Mouse (Mus musculus): ENCODE measurements at regions not wholly inside any gene's neighbourhood (a gene's known extent, or its start where the extent isn't known, plus 50 kb on each side); places are given as distances from the start of the nearest gene placed in this dataset.

- no peak for TF ChIP-seq POLR2AphosphoS2 (IDR thresholded peaks at IDR 0.05; ENCODE audit: insufficient read length, low read depth)
- TF ChIP-seq MYOD1 (IDR thresholded peaks at IDR 0.05; ENCODE audit: control insufficient read depth in 1 of 3, insufficient read length in 2 of 3, low read depth in 2 of 3), result peak in 2 of 3 experiments; percentile 12 to 22
- H3K4me2 ChIP-seq (ENCODE audit: low read depth), result no peak overlapping the region
- H3ac ChIP-seq (ENCODE audit: control insufficient read depth, insufficient read length), result no peak overlapping the region
- H3K36me3 ChIP-seq (ENCODE audit: control insufficient read depth, insufficient read depth), result no peaks in the 10 kb centered on the region
- H3K79me2 ChIP-seq (ENCODE audit: control insufficient read depth, insufficient read depth), result no peaks in the 10 kb centered on the region
- H3K4me3 ChIP-seq, result no peak overlapping the region
- H3K27me3 ChIP-seq (ENCODE audit: control insufficient read depth, insufficient read depth, insufficient read length), result no peaks in the 10 kb centered on the region
Measured at GRCm38 (mm10) chr9:98194356-98194755, 92.9 kb upstream of the Nmnat3 start.

DNA sequence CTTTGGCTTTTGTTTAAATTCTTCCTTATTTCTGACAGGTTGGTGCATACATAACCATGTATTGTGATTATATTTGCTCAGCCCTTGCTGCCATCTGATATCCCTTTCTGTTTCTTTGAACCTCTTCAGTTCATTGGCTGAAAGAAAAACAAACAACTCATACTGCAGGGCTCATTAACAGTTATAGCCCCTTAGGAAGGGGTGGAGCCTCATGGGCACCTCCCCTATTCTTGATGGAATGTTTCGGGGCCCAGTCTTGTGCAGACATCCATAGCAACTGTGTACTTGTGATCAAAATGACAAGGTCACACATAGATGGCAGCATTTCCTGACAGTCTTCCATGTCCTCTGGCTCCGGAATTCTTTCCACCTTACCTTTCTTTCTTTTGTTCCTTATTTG is 68.4 kb upstream of the Nmnat3 start:
- no peak overlapping the region for H3K4me3 ChIP-seq
- H3K36me3 ChIP-seq (ENCODE audit: control insufficient read depth, insufficient read depth), result no peaks in the 10 kb centered on the region
- H3ac ChIP-seq (ENCODE audit: control insufficient read depth, insufficient read length), result no peak overlapping the region
- no peak for TF ChIP-seq MYOD1 (IDR thresholded peaks at IDR 0.05; ENCODE audit: control insufficient read depth in 1 of 3, insufficient read length in 2 of 3, low read depth in 2 of 3)
- no peak for TF ChIP-seq CEBPB (IDR thresholded peaks at IDR 0.05; ENCODE audit: insufficient read depth, poor library complexity, severe bottlenecking)
- TF ChIP-seq TCF12 (IDR thresholded peaks at IDR 0.05; ENCODE audit: insufficient read depth, poor library complexity, severe bottlenecking), result no peak
- H3K79me2 ChIP-seq (ENCODE audit: control insufficient read depth, insufficient read depth), result no peaks in the 10 kb centered on the region
- H3K4me2 ChIP-seq (ENCODE audit: low read depth), result no peak overlapping the region
- no peaks in the 10 kb centered on the region for H3K27me3 ChIP-seq (ENCODE audit: control insufficient read depth, insufficient read depth, insufficient read length)

- H3K4me3 ChIP-seq, result no peak overlapping the region
- H3K4me2 ChIP-seq (ENCODE audit: low read depth), result no peak overlapping the region
- no peaks in the 10 kb centered on the region for H3K27me3 ChIP-seq (ENCODE audit: control insufficient read depth, insufficient read depth, insufficient read length)
- TF ChIP-seq MAX (IDR thresholded peaks at IDR 0.05; ENCODE audit: low read depth), result no peak
- TF ChIP-seq TCF3 (IDR thresholded peaks at IDR 0.05; ENCODE audit: insufficient read length, low read depth), result no peak
- no peak for TF ChIP-seq USF1 (IDR thresholded peaks at IDR 0.05; ENCODE audit: low read depth)
- no peak for TF ChIP-seq REST (IDR thresholded peaks at IDR 0.05; ENCODE audit: insufficient read depth, insufficient read length)
- no peak for TF ChIP-seq POLR2A (IDR thresholded peaks at IDR 0.05; ENCODE audit: insufficient read length, low read depth)
- TF ChIP-seq E2F4 (IDR thresholded peaks at IDR 0.05; ENCODE audit: insufficient read depth), result no peak
- TF ChIP-seq MYOD1 (IDR thresholded peaks at IDR 0.05; ENCODE audit: control insufficient read depth in 1 of 3, insufficient read length in 2 of 3, low read depth in 2 of 3), result no peak
- TF ChIP-seq MYOG (IDR thresholded peaks at IDR 0.05; ENCODE audit: control insufficient read depth in 1 of 3, insufficient read depth in 1 of 3, insufficient read length in 2 of 3, low read depth in 2 of 3), result no peak
- TF ChIP-seq TCF12 (IDR thresholded peaks at IDR 0.05; ENCODE audit: insufficient read depth, poor library complexity, severe bottlenecking), result no peak
- TF ChIP-seq POLR2AphosphoS2 (IDR thresholded peaks at IDR 0.05; ENCODE audit: insufficient read length, low read depth), result no peak
- no peak for TF ChIP-seq SRF (IDR thresholded peaks at IDR 0.05; ENCODE audit: control insufficient read depth, insufficient read length, low read depth)
- TF ChIP-seq CEBPB (IDR thresholded peaks at IDR 0.05; ENCODE audit: insufficient read depth, poor library complexity, severe bottlenecking), result no peak
- H3K36me3 ChIP-seq (ENCODE audit: control insufficient read depth, insufficient read depth), result no peaks in the 10 kb centered on the region
- no peaks in the 10 kb centered on the region for H3K79me2 ChIP-seq (ENCODE audit: control insufficient read depth, insufficient read depth)
- no peak overlapping the region for H3ac ChIP-seq (ENCODE audit: control insufficient read depth, insufficient read length)
Measured at GRCm38 (mm10) chr9:98220367-98220766, 66.9 kb upstream of the Nmnat3 start.

GRCm38 (mm10) chr9:98221766-98222165 is 65.5 kb upstream of the Nmnat3 start:
- Histone ChIP-seq H3K27me3 (ENCODE audit: control insufficient read depth, insufficient read depth, insufficient read length) (no peaks in the 10 kb centered on the region), H3K79me2 (ENCODE audit: control insufficient read depth, insufficient read depth) (no peaks in the 10 kb centered on the region), H3K4me3 (no peak overlapping the region), H3ac (ENCODE audit: control insufficient read depth, insufficient read length) (no peak overlapping the region), H3K4me2 (ENCODE audit: low read depth) (no peak overlapping the region), H3K36me3 (ENCODE audit: control insufficient read depth, insufficient read depth) (no peaks in the 10 kb centered on the region)
- no peak for TF ChIP-seq E2F4 (IDR thresholded peaks at IDR 0.05; ENCODE audit: insufficient read depth)
- TF ChIP-seq CEBPB (IDR thresholded peaks at IDR 0.05; ENCODE audit: insufficient read depth, poor library complexity, severe bottlenecking), result no peak
- TF ChIP-seq USF1 (IDR thresholded peaks at IDR 0.05; ENCODE audit: low read depth), result no peak
- no peak for TF ChIP-seq MYOG (IDR thresholded peaks at IDR 0.05; ENCODE audit: control insufficient read depth in 1 of 3, insufficient read depth in 1 of 3, insufficient read length in 2 of 3, low read depth in 2 of 3)
- no peak for TF ChIP-seq MAX (IDR thresholded peaks at IDR 0.05; ENCODE audit: low read depth)
- no peak for TF ChIP-seq POLR2A (IDR thresholded peaks at IDR 0.05; ENCODE audit: insufficient read length, low read depth)
- TF ChIP-seq MYOD1 (IDR thresholded peaks at IDR 0.05; ENCODE audit: control insufficient read depth in 1 of 3, insufficient read length in 2 of 3, low read depth in 2 of 3), result no peak
- TF ChIP-seq POLR2AphosphoS2 (IDR thresholded peaks at IDR 0.05; ENCODE audit: insufficient read length, low read depth), result no peak
- no peak for TF ChIP-seq SRF (IDR thresholded peaks at IDR 0.05; ENCODE audit: control insufficient read depth, insufficient read length, low read depth)
- TF ChIP-seq TCF3 (IDR thresholded peaks at IDR 0.05; ENCODE audit: insufficient read length, low read depth), result no peak
- TF ChIP-seq REST (IDR thresholded peaks at IDR 0.05; ENCODE audit: insufficient read depth, insufficient read length), result no peak
- no peak for TF ChIP-seq TCF12 (IDR thresholded peaks at IDR 0.05; ENCODE audit: insufficient read depth, poor library complexity, severe bottlenecking)

DNA sequence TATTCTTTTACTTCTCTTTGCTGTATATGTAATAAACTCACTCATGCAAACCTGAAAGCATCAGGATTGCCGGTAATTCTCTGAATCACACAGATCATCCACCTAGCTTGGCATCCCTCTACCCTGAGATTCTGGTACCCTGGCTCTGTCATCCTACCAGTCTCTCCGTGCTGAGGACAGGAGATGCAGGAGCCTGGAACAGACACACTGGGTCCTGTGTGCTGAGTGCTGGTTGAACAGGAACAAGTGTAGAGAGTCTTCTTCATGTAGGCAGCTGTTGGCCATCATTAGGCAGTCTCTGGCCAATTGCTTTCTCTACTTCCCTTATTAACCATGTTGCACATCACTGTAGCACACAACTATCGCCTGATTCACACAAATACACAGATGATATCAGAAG is 59.0 kb upstream of the Nmnat3 start:
- H3K79me2 ChIP-seq (ENCODE audit: control insufficient read depth, insufficient read depth), result no peaks in the 10 kb centered on the region
- H3ac ChIP-seq (ENCODE audit: control insufficient read depth, insufficient read length), result no peak overlapping the region
- no peak overlapping the region for H3K4me3 ChIP-seq
- H3K4me2 ChIP-seq (ENCODE audit: low read depth), result no peak overlapping the region
- no peaks in the 10 kb centered on the region for H3K36me3 ChIP-seq (ENCODE audit: control insufficient read depth, insufficient read depth)
- H3K27me3 ChIP-seq (ENCODE audit: control insufficient read depth, insufficient read depth, insufficient read length), result no peaks in the 10 kb centered on the region
- no peak for TF ChIP-seq MAX (IDR thresholded peaks at IDR 0.05; ENCODE audit: low read depth)
- TF ChIP-seq TCF3 (IDR thresholded peaks at IDR 0.05; ENCODE audit: insufficient read length, low read depth), result no peak
- TF ChIP-seq POLR2A (IDR thresholded peaks at IDR 0.05; ENCODE audit: insufficient read length, low read depth), result no peak
- no peak for TF ChIP-seq USF1 (IDR thresholded peaks at IDR 0.05; ENCODE audit: low read depth)
- no peak for TF ChIP-seq REST (IDR thresholded peaks at IDR 0.05; ENCODE audit: insufficient read depth, insufficient read length)
- TF ChIP-seq MYOG (IDR thresholded peaks at IDR 0.05; ENCODE audit: control insufficient read depth in 1 of 3, insufficient read depth in 1 of 3, insufficient read length in 2 of 3, low read depth in 2 of 3), result no peak
- TF ChIP-seq POLR2AphosphoS2 (IDR thresholded peaks at IDR 0.05; ENCODE audit: insufficient read length, low read depth), result no peak
- TF ChIP-seq MYOD1 (IDR thresholded peaks at IDR 0.05; ENCODE audit: control insufficient read depth in 1 of 3, insufficient read length in 2 of 3, low read depth in 2 of 3), result no peak
- TF ChIP-seq SRF (IDR thresholded peaks at IDR 0.05; ENCODE audit: control insufficient read depth, insufficient read length, low read depth), result no peak
- no peak for TF ChIP-seq CEBPB (IDR thresholded peaks at IDR 0.05; ENCODE audit: insufficient read depth, poor library complexity, severe bottlenecking)
- no peak for TF ChIP-seq E2F4 (IDR thresholded peaks at IDR 0.05; ENCODE audit: insufficient read depth)
- TF ChIP-seq TCF12 (IDR thresholded peaks at IDR 0.05; ENCODE audit: insufficient read depth, poor library complexity, severe bottlenecking), result no peak

Measured in myocyte (in vitro differentiated cells).